Mouse (Mus musculus): Measurements from ENCODE around the gene Shisa7.
"Not testable (repeated sequence)": the region's sequence is repeated elsewhere in the genome, so short reads cannot be mapped to it uniquely, and the experiment has no call there.

The Shisa7 gene

DNA sequence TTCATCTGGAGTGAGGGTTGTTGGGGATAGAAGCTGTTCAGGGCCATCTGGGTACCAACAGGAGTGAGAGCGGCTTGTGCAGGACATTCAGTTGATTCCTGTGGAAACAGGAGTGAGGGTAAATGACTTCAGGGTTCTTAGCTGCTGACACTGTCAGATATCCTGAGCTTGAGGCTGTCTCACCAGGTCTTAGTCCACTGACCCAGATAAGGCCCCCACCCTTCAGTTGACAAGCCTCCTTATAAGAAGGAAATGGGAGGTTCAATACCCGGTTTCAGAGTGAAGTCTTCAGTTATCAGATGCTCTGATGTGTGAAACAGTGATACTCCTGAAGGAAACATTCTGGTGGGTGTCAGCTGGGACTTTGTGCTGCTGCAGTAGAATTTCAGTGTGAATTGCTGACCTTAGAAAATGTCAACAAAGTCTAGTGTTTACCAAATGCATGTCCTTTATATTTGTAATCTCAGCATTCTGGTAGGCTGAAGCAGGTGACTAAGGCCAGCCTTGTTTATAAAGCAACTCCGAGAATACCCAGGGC lies 49.8 kb downstream of the Shisa7 start:
- no peak for DNase-seq (ENCODE audit: low read depth)

- DNase-seq (ENCODE audit: low read depth): no peak
These were observed 50.8 kb downstream of the Shisa7 start for GRCm38 (mm10) chr7:4793674-4794073.

DNA sequence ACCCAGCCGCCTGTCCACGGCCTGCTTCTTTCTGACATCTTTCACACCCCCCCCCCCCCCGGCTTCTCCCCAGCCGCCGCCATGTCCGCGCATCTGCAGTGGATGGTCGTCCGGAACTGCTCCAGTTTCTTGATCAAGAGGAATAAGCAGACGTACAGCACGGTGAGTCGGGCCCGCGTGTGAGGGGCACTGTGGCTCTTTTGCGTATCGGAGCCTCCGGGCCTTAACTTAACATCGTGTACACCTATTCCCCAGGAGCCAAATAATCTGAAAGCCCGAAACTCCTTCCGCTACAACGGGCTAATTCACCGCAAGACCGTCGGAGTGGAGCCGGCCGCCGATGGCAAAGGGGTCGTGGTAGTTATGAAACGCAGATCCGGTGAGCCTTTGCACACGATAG lies 51.2 kb downstream of the Shisa7 start:
- not testable (repeated sequence) for DNase-seq (ENCODE audit: low read depth)

- peak; percentile 96 for DNase-seq (ENCODE audit: low read depth)
These were observed 52.0 kb downstream of the Shisa7 start, which contains the start of gene Rpl28 for GRCm38 (mm10) chr7:4792278-4793212. Rpl28 (plus strand) TSS chr7:4792874.

DNA sequence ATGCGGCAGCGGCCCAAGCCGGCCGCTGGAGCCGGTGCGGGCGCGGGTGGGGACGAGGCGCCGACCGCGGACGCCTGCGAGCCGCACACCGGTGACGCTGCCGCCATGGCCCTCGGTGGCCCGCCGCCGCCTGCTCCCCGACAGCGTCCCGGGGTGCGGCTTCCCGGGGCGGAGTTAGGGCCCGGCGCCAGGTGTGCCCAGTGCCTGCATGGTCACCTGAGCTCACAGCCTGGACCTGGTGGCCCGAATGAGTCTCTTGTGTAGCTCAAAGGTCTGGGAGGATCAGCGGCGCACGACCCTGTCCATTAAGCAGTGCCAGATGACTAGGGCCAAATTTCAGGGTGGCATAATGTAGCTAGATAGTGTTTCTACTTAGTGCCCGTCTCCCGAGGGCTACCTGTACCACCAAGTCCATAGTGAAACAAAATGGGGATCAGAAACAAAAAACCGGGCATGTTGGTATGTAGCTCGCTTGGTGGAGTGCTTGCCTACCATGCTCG lies 55.0 kb downstream of the Shisa7 start, which contains the start of gene Tmem238:
Tmem238 (minus strand) TSS at position 221 of the 500 bp plus-strand sequence.
- DNase-seq (ENCODE audit: low read depth): no peak

- no peak for DNase-seq (ENCODE audit: low read depth)
These were observed 55.7 kb downstream of the Shisa7 start for GRCm38 (mm10) chr7:4788499-4789435.

DNA sequence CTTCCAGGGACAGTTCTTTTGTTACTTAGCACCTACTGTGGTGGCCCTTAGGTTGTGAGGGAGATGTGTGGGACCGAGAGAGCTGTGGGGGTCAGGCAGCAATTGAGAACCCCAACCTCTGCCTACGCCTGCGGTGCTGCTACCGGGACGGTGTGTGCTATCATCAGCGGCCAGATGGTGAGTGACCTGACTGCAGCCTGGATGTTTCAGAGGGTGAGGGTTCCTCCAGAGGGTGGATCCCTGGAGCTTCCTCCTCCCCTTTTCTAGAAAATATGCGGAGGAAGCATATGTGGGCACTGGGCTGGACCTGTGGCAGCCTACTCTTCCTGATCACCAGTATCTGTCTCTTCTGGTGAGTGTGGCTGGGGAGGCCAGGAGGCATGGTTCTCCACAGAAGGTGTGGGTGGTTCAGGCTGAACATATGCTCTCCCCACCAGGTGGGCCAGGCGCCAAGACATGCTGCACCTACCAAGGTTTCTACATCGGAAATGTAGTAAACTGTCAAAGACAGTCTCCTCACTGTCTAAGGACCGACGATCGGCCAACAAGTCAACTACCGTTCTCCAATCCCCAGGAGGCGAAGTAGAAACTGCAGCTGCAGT lies 60.7 kb downstream of the Shisa7 start:
- DNase-seq (ENCODE audit: low read depth): no peak

DNA sequence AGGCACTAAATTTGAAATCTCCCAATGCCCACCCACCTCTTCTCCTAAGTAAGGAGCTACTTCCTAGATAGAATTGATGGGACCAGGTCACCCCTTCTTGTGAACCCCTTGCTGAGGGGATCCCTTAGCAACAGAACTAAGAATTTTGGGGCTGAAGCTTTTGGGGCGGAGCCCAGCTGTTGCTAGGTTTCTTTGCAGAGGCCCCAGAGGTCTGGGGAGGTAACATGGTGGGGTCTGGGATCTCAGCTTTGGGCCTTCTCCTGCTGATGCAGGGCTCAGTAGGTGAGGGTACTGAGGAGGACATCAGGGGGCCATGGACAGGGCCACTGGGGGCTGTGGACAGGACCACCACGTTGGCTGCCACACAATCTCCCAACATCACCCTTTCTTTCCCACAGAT lies 61.7 kb downstream of the Shisa7 start, which contains the start of the genes Il11 and Tmem190:
Il11 (minus strand) TSS at position 101 of the 400 bp plus-strand sequence.
Tmem190 (plus strand) TSS at position 179 of the 400 bp plus-strand sequence.
- DNase-seq (ENCODE audit: low read depth): no peak

DNA sequence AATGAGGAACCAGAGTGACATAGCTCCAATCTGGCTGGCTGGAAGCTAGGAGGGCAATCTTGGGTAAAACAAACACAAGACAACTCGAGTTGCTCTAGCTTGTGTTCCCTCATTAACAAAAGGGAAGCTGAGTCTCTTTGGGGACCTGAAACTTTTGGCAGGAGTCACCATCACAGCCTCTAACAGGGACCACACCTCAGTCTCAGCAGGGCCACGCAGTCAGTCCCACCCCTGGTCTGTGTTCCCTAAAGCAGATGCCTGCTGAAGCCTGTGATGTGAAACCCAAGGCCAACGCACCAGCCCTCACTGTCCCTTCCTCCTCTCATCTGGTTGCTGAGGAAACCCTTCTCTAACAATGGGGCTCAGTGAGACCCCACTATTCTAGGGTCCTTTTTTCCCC lies 62.4 kb downstream of the Shisa7 start:
- no peak for DNase-seq (ENCODE audit: low read depth)

DNA sequence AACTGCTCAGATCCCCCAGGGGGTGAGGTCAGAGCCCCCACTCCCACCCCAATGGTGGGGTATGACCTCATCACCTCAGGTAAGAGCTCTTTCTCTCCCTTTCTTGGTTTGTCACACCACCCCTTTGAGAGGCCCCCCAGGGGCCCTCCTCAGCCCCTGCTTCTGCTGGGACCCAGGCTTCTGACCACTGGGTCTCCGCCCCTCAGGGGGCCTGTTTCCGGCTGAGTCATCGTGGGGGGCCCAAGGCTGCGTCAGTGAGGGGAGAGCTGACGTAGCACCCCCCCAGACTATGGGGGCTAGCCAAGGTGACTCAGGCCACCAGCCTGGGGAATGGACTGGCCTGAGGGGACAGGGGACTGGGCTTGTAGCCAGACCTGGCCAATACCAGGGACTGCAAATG lies 64.6 kb downstream of the Shisa7 start:
- no peak for DNase-seq (ENCODE audit: low read depth)

DNA sequence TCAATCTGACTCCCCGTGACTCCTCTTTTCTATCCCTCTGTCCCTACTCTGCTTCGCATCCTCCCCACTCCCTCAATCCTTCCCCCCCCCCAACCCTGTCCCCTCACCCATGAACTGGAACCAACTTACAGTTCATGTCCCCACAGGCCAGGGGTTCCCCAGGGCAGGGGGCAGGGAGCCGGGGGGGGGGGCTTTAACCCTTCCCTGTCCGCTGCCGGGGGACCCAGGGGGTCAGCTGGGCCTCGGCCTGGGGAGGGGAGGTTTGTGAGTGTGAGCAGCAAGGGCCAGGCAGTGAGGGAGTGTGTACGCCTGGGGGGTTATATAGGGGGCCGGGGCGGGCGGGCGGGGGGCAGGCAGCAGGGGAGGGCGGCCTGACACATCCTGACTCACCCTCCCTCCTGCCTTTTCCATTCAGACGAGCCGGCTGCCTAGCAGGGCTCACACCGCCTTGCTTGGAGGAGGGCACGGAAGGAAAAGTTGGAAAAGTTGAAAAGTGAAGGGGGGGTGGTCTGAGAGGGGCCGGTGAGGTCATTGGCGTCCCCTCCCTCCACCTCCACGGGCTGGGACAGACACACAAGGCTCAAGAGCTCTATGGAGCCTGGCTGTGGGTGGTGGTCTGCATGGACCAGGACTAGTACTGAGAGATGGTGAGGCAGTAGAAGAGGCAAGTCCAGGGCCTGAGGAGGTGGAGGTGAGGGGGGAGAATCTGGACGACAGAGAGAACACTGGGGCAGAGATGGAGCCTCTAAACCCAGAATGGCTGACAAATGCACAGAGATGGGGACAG lies 66.5 kb downstream of the Shisa7 start:
- DNase-seq (ENCODE audit: low read depth): no peak

- no peak for DNase-seq (ENCODE audit: low read depth)
These were observed 67.3 kb downstream of the Shisa7 start for GRCm38 (mm10) chr7:4776861-4777830.

DNA sequence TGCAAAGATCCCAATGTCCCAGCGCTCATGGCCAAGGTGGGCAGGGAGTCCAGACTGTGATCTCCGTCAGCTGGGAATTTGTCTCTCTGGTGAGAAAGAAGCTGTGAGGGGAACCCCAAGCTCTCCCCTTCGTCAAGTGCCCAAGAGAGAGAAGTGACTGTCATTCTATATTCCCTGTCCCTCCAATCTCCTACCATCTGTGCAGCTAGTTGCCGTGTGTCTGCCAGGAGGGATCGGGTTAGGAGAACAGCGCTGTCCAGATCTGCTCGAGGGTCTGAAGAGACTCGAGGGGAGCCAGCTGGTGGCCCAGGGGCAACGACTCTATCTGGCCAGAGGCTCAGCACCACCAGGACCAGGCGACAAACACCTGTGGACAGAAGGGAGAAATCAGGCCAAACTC lies 68.4 kb downstream of the Shisa7 start:
- DNase-seq (ENCODE audit: low read depth): no peak

All from c-Kit-positive CD71-positive TER-119-negative erythroid progenitor cells, embryonic 14.5 days (primary cell).